Mouse (Mus musculus) limb, embryonic 10.5 days (tissue): ENCODE data around the gene Aox1. TPM values are rescaled to one million over a fixed set of nuclear protein-coding genes. Genes with fewer than 3 reads are reported as not detected.
A peak's percentile ranks its signal among the peaks of the same experiment; 100 is the strongest.
"Not testable (repeated sequence)": the region's sequence is repeated elsewhere in the genome, so short reads cannot be mapped to it uniquely, and the experiment has no call there.

Source experiments
- DNase-seq: peaks from one replicate; pipeline ENCODE4 v3.0.0-alpha.2; 2017; ENCODE audit warnings: low spot score
- H3K27ac ChIP-seq: fragments of 300-500 bp; sonication (generic); 2 replicates; pipeline ENCODE4 v1.5.1; 2016; ENCODE audit warnings: mild to moderate bottlenecking
- H3K27me3 ChIP-seq: fragments of 300-500 bp; sonication (generic); 2 replicates; pipeline ENCODE4 v1.6.1; 2016; ENCODE audit warnings: low read depth, mild to moderate bottlenecking; ENCODE audit not compliant: poor library complexity, severe bottlenecking
- H3K36me3 ChIP-seq: fragments of 300-500 bp; sonication (generic); 2 replicates; pipeline ENCODE4 v1.6.1; 2016; ENCODE audit warnings: mild to moderate bottlenecking, moderate library complexity
- H3K4me1 ChIP-seq: fragments of 300-500 bp; sonication (generic); 2 replicates; pipeline ENCODE4 v1.6.1; 2016
- H3K4me3 ChIP-seq: fragments of 300-500 bp; sonication (generic); 2 replicates; pipeline ENCODE4 v1.5.1; 2016; ENCODE audit warnings: mild to moderate bottlenecking, moderate library complexity
- H3K9me3 ChIP-seq: fragments of 300-500 bp; sonication (generic); replicated peaks from 2 replicates; pipeline ENCODE4 v1.6.1; 2016; ENCODE audit warnings: mild to moderate bottlenecking
- WGBS: fragments of 180-500 bp; shearing (Covaris S2); methylation state at CpG from one replicate; pipeline ENCODE4 v1.1.7; 2016; 5-methylcytosine and 5-hydroxymethylcytosine counted together
- polyA plus RNA-seq: library from polyadenylated mRNA; unstranded; fragments of >200 nt; fragmentation: Nextera tagmentation; extraction: Ambion mirVana; gene quantifications from 2 replicates; pipeline ENCODE4 v1.2.1, GENCODE M21; 2016

The Aox1 gene
- polyA plus RNA-seq, result 0.03 and 0.15 TPM in 2 replicates

GRCm38 (mm10) chr1:58029636-58030117, at the start of gene Aox1:
Gene Aox1, plus strand, starts transcription at chr1:58029931.
- Histone ChIP-seq H3K4me1 (peaks cover 16% of the 10 kb centered on the region), H3K4me3 (peak within 1 kb of the TSS; percentile 38), H3K27ac (peak within 1 kb of the TSS; percentile 65), H3K27me3 (no peaks in the 10 kb centered on the region), H3K36me3 (peaks cover 15% of the 10 kb centered on the region), H3K9me3 (no peaks in the 10 kb centered on the region)
- WGBS, result 11% methylated on average over 12 of the region's 12 CpGs
- DNase-seq, result peak; percentile 43

GRCm38 (mm10) chr1:57989052-57989600, 40.6 kb upstream of the Aox1 start:
- WGBS, result 84% methylated on average over 6 of the region's 6 CpGs
- Histone ChIP-seq H3K4me1 (no peaks in the 10 kb centered on the region), H3K36me3 (no peaks in the 10 kb centered on the region), H3K27me3 (no peaks in the 10 kb centered on the region), H3K27ac (no peak overlapping the region), H3K9me3 (no peaks in the 10 kb centered on the region), H3K4me3 (no peak overlapping the region)
- no peak for DNase-seq

GRCm38 (mm10) chr1:57991277-57991676, 38.5 kb upstream of the Aox1 start:
- Histone ChIP-seq H3K9me3 (no peaks in the 10 kb centered on the region), H3K36me3 (no peaks in the 10 kb centered on the region), H3K4me3 (no peak overlapping the region), H3K27me3 (no peaks in the 10 kb centered on the region), H3K4me1 (no peaks in the 10 kb centered on the region), H3K27ac (no peak overlapping the region)
- no peak for DNase-seq
- whole genome bisulfite sequencing, result 72% methylated on average over 2 of the region's 2 CpGs

- Histone ChIP-seq H3K4me1 (peaks cover 10% of the 10 kb centered on the region), H3K36me3 (peaks cover 18% of the 10 kb centered on the region), H3K4me3 (peak within 1 kb of the TSS; percentile 77), H3K27me3 (no peaks in the 10 kb centered on the region), H3K27ac (peak within 1 kb of the TSS; percentile 94), H3K9me3 (no peaks in the 10 kb centered on the region)
- peak; percentile 98 for DNase-seq
- WGBS, result 7% methylated on average over 30 of the region's 30 CpGs
Observed at GRCm38 (mm10) chr1:57995432-57996132, 34.1 kb upstream of the Aox1 start, which contains the start of gene Sgo2a. Gene Sgo2a, plus strand, starts transcription at chr1:57995971.

GRCm38 (mm10) chr1:57996133-57996615, 33.6 kb upstream of the Aox1 start:
- DNase-seq, result no peak
- Histone ChIP-seq H3K4me3 (peak overlapping the region; percentile 77), H3K27me3 (no peaks in the 10 kb centered on the region), H3K36me3 (peaks cover 24% of the 10 kb centered on the region), H3K27ac (peak overlapping the region; percentile 94), H3K9me3 (no peaks in the 10 kb centered on the region), H3K4me1 (peaks cover 10% of the 10 kb centered on the region)
- 0% methylated on average over 29 of the region's 29 CpGs for WGBS

GRCm38 (mm10) chr1:57998146-57998545, 31.6 kb upstream of the Aox1 start:
- DNase-seq, result no peak
- Histone ChIP-seq H3K4me1 (peaks cover 10% of the 10 kb centered on the region), H3K36me3 (peaks cover 40% of the 10 kb centered on the region), H3K4me3 (no peak overlapping the region), H3K9me3 (no peaks in the 10 kb centered on the region), H3K27ac (no peak overlapping the region), H3K27me3 (no peaks in the 10 kb centered on the region)
- 93% methylated on average over 3 of the region's 3 CpGs for WGBS

- not testable (repeated sequence) for DNase-seq, H3K27me3 ChIP-seq, H3K4me3 ChIP-seq, H3K4me1 ChIP-seq, H3K27ac ChIP-seq, H3K9me3 ChIP-seq
- peaks cover 65% of the 10 kb centered on the region for H3K36me3 ChIP-seq
- WGBS, result 92% methylated on average over 7 of the region's 7 CpGs
Observed at GRCm38 (mm10) chr1:58006388-58006787, 23.3 kb upstream of the Aox1 start.

GRCm38 (mm10) chr1:58018856-58019255, 10.9 kb upstream of the Aox1 start, which contains the start of gene Kctd18:
Gene Kctd18, minus strand, starts transcription at chr1:58018956.
- DNase-seq, result no peak
- peaks cover 98% of the 10 kb centered on the region for H3K36me3 ChIP-seq
- H3K4me3 ChIP-seq, result no peak within 1 kb of the TSS
- H3K27ac ChIP-seq, result no peak within 1 kb of the TSS
- H3K27me3 ChIP-seq, result no peaks in the 10 kb centered on the region
- H3K9me3 ChIP-seq, result no peaks in the 10 kb centered on the region
- no peaks in the 10 kb centered on the region for H3K4me1 ChIP-seq
- 94% methylated on average over 7 of the region's 7 CpGs for WGBS

GRCm38 (mm10) chr1:58027707-58028106, 2.0 kb upstream of the Aox1 start:
- WGBS, result 86% methylated on average over 7 of the region's 7 CpGs
- Histone ChIP-seq H3K9me3 (no peaks in the 10 kb centered on the region), H3K27me3 (no peaks in the 10 kb centered on the region), H3K4me3 (no peak overlapping the region), H3K36me3 (peaks cover 34% of the 10 kb centered on the region), H3K27ac (no peak overlapping the region), H3K4me1 (peaks cover 16% of the 10 kb centered on the region)
- no peak for DNase-seq

- peak; percentile 35 for DNase-seq
- H3K27ac ChIP-seq, result peak overlapping the region; percentile 65
Observed at GRCm38 (mm10) chr1:58030156-58030871, 583 bp downstream of the Aox1 start.

GRCm38 (mm10) chr1:58031160-58031769, 1.5 kb downstream of the Aox1 start:
- no peaks in the 10 kb centered on the region for H3K9me3 ChIP-seq
- peak; percentile 81 for DNase-seq
- no peak overlapping the region for H3K27ac ChIP-seq
- H3K27me3 ChIP-seq, result no peaks in the 10 kb centered on the region
- H3K4me1 ChIP-seq, result peaks cover 16% of the 10 kb centered on the region
- WGBS, result 65% methylated on average over 10 of the region's 10 CpGs
- no peak overlapping the region for H3K4me3 ChIP-seq
- H3K36me3 ChIP-seq, result peaks cover 2% of the 10 kb centered on the region

More at GRCm38 (mm10) chr1:58030156-58030871, 583 bp downstream of the Aox1 start:
- Histone ChIP-seq H3K4me3 (peak overlapping the region; percentile 38), H3K9me3 (no peaks in the 10 kb centered on the region), H3K27me3 (no peaks in the 10 kb centered on the region), H3K36me3 (peaks cover 9% of the 10 kb centered on the region), H3K4me1 (peaks cover 16% of the 10 kb centered on the region)
- WGBS, result 23% methylated on average over 13 of the region's 13 CpGs

GRCm38 (mm10) chr1:58037306-58037705, 7.6 kb downstream of the Aox1 start:
- H3K4me3 ChIP-seq, H3K4me1 ChIP-seq, H3K36me3 ChIP-seq, H3K27ac ChIP-seq, H3K9me3 ChIP-seq, DNase-seq, H3K27me3 ChIP-seq: not testable (repeated sequence)
- WGBS, result 96% methylated on average over 9 of the region's 9 CpGs
